Mouse (Mus musculus): ENCODE measurements around the gene Ahcy. TPM values are rescaled to one million over a fixed set of nuclear protein-coding genes. Genes with fewer than 3 reads are reported as not detected.
"Not testable (repeated sequence)": the region's sequence is repeated elsewhere in the genome, so short reads cannot be mapped to it uniquely, and the experiment has no call there.

The Ahcy gene
- total RNA-seq, 2 experiments from 2014 or later = 13.9 to 19.0 TPM

GRCm38 (mm10) chr2:155071027-155071426 lies 3.3 kb downstream of the Ahcy start:
- DNase-seq = no peak
- intact Hi-C loops (cut with DNase I) = no loop called here
- TF ChIP-seq CTCF (IDR thresholded peaks at IDR 0.05) = no peak
- no peak overlapping the region for H3K27ac ChIP-seq
- H3K4me3 ChIP-seq = no peak overlapping the region

DNA sequence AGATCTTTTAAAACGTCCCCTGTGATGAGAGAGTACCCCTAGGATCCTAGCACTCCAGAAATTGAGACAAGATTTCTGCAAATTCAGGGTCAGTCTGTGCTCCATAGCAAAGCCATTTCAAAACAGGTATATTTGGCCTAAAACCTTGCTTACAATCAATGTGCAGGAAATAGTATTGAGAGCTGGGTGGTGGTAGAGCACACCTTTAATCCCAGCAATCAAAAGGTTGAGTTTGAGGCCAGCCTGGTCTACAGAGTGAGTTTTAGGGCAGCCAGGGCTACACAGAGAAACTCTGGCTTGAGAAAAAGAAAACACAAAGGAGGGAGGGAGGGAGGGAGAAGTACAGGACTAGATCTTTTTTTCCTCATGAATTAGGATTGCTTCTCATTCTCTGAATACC lies 16.9 kb downstream of the Ahcy start:
- no peak overlapping the region for H3K27ac ChIP-seq
- no peak for TF ChIP-seq CTCF (IDR thresholded peaks at IDR 0.05)
- no peak overlapping the region for H3K4me3 ChIP-seq
- intact Hi-C loops (cut with DNase I) = no loop called here
- no peak for DNase-seq

GRCm38 (mm10) chr2:155056076-155056578 lies 18.2 kb downstream of the Ahcy start:
- no peak for TF ChIP-seq CTCF (IDR thresholded peaks at IDR 0.05)

DNA sequence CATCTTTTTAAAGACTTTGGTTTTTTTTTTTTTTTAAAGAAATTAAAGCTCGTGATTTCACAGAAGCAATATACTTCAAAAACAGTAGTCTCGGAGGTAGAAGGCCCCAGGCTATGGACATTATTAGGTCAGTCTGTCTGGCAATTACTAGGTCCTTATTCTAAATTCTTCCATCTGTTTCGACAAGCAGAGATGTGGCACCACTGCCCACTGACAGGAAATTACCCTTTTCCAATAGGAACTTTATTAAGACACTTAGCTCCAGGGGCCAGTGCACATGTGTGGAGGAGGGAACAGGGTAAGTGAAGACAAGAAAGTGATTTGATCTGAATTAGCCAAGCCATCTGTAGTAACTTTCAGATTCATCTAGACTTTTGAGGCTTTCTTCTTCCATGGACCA lies 19.6 kb downstream of the Ahcy start:
- no peak overlapping the region for H3K4me3 ChIP-seq
- no peak overlapping the region for H3K27ac ChIP-seq
- intact Hi-C loops (cut with DNase I) = no loop called here
- TF ChIP-seq CTCF (IDR thresholded peaks at IDR 0.05) = no peak
- DNase-seq = no peak

More at GRCm38 (mm10) chr2:155056076-155056578, 18.2 kb downstream of the Ahcy start:
- no peak for DNase-seq
- Histone ChIP-seq H3K27ac (no peak overlapping the region), H3K4me3 (no peak overlapping the region)
- intact Hi-C loops (cut with DNase I) = no loop called here

DNA sequence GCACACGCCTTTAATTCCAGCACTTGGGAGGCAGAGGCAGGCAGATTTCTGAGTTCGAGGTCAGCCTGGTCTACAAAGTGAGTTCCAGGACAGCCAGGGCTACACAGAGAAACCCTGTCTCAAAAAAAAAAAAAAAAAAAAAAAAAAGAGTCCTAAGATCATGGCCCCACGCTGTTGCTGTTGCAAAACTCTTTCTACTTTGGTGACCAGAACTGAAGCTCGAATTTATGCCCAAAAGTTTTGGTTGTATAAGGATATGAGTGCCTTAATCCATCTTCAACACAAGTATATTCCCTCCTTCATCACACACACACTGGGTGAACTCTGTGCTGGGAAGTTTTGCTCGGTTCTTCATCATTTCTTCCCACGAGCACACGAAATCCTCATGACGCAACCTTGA lies 20.8 kb downstream of the Ahcy start:
- intact Hi-C loops (cut with DNase I); H3K4me3 ChIP-seq; DNase-seq; H3K27ac ChIP-seq: not testable (repeated sequence)

DNA sequence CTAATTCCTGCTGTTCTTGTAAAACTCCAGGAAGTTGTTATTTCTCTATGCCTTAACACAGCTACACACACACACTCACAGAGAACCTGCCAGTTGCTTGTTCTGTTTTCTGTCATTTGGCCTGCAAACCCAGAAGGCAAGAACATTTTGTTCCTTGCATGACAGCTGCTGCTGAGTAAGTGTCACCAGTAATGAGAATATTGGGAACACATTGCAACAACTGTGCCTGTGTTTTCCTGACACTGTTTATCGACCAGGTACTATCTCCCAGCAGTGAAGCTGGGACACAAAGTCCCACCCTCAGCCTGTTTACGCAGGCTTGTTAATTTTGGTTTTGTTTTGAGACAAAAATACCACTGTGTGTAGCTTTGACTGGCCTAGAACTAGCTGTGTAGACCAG lies 21.6 kb downstream of the Ahcy start:
- intact Hi-C loops (cut with DNase I) = no loop called here
- no peak for TF ChIP-seq CTCF (IDR thresholded peaks at IDR 0.05)
- Histone ChIP-seq H3K27ac (no peak overlapping the region), H3K4me3 (no peak overlapping the region)
- DNase-seq = no peak

GRCm38 (mm10) chr2:155051622-155052351 lies 22.5 kb downstream of the Ahcy start:
- no peak for TF ChIP-seq CTCF (IDR thresholded peaks at IDR 0.05)
- no peak for DNase-seq
- H3K27ac ChIP-seq = peak overlapping the region; percentile 88; the same call in 1 of the 2 replicates
- intact Hi-C loops (cut with DNase I) = no loop called here
- H3K4me3 ChIP-seq = peak overlapping the region; percentile 80

- no peak for TF ChIP-seq CTCF (IDR thresholded peaks at IDR 0.05)
- Histone ChIP-seq H3K4me3 (peak overlapping the region; percentile 80), H3K27ac (peak overlapping the region; percentile 88)
- intact Hi-C loops (cut with DNase I) = no loop called here
- peak; percentile 98 for DNase-seq
Observed at GRCm38 (mm10) chr2:155050504-155051236, 23.6 kb downstream of the Ahcy start.

GRCm38 (mm10) chr2:155050108-155050503 lies 24.2 kb downstream of the Ahcy start:
- peak; percentile 28 for DNase-seq
- TF ChIP-seq CTCF (IDR thresholded peaks at IDR 0.05) = no peak
- H3K27ac ChIP-seq = peak overlapping the region; percentile 88
- intact Hi-C loops (cut with DNase I) = no loop called here
- peak overlapping the region; percentile 80 for H3K4me3 ChIP-seq

DNA sequence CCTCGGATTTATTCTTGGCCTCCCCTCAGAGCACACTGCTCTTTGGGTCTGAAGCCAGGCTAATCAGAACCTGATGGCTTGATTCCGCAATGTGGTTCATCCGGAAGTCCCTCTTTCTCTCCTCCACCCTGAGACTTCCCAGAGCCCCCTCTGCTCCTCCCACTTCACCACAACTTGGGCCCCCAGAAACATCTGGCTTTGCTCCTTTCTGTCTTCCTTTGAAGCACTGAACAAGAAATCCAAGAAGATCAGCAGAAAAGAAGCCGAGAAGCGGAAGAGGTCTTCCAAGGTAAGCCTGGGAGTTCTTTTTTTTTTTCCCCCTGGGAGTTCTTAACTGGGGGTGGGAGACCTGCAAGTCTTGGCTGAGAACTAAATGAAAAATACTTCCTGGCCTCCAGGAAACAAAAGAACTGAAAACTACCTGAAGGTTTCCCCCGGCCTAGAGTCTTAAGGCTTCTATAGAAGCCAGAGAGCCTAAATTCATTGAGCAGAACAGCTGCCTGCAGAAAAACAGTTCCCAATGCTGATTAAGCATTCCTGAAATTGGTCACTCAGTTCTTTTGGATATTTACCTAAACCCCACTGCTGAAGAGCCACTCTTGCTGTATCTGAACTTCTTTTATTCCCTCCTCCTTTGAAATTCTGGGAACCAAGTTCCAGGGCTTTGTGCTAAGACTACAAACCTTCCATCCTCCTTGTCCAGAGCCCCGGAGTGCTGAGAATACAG lies 26.7 kb downstream of the Ahcy start:
- DNase-seq = no peak
- intact Hi-C loops (cut with DNase I) = no loop called here
- H3K4me3 ChIP-seq = no peak overlapping the region
- H3K27ac ChIP-seq = no peak overlapping the region
- no peak for TF ChIP-seq CTCF (IDR thresholded peaks at IDR 0.05)

GRCm38 (mm10) chr2:155046803-155047202 lies 27.5 kb downstream of the Ahcy start:
- Histone ChIP-seq H3K27ac (no peak overlapping the region), H3K4me3 (no peak overlapping the region)
- DNase-seq = no peak
- intact Hi-C loops (cut with DNase I) = no loop called here
- no peak for TF ChIP-seq CTCF (IDR thresholded peaks at IDR 0.05)

GRCm38 (mm10) chr2:155045075-155045474 lies 29.2 kb downstream of the Ahcy start:
- no peak for DNase-seq
- H3K27ac ChIP-seq = no peak overlapping the region
- TF ChIP-seq CTCF (IDR thresholded peaks at IDR 0.05) = no peak
- intact Hi-C loops (cut with DNase I) = no loop called here
- H3K4me3 ChIP-seq = no peak overlapping the region

DNA sequence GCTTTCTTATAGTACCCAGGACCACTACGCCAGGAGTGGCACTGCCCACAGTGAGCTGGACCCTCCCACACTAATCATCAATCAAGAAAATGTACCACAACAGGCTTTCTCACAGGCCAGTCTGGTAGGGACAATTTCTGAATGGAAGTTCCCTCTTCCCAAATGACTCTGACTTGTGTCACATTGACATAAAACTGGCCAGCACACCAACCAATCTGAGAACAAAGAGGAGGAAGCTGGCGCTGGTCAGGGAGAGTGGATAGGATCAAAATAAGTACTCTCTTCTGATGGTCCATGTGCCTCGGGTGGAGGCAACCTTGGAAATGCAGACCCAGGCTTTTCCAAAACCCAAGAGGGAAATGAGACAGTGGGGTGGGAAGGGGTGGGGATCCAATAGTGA lies 29.8 kb downstream of the Ahcy start:
- TF ChIP-seq CTCF (IDR thresholded peaks at IDR 0.05) = no peak
- no peak for DNase-seq
- intact Hi-C loops (cut with DNase I) = no loop called here
- H3K27ac ChIP-seq = no peak overlapping the region
- no peak overlapping the region for H3K4me3 ChIP-seq
